Mouse (Mus musculus): ENCODE measurements around the gene Pde4dip.

The Pde4dip gene

DNA sequence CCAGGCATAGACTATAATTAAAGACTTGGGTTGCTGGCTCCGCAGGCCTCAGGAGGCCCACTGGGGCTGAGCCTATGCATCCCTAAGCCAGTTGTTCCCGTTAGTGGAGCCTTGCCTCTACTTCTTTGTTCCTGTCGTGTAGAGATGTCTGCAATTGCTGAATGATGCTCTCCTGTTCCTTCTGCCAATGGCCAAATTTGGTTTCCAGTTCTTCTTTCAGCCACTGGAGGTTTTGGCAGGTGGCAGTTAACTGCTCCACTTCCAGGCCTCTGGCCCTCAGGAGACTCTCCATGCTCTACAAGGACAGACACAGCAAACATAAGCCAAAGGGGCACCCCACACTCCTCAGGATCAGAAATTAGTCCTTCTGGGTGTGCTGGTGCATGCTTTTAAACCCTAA, 135.6 kb downstream of the Pde4dip start:
- peak; percentile 36; the same call in 1 of the 2 replicates for ATAC-seq (ENCODE audit: low TSS enrichment)

DNA sequence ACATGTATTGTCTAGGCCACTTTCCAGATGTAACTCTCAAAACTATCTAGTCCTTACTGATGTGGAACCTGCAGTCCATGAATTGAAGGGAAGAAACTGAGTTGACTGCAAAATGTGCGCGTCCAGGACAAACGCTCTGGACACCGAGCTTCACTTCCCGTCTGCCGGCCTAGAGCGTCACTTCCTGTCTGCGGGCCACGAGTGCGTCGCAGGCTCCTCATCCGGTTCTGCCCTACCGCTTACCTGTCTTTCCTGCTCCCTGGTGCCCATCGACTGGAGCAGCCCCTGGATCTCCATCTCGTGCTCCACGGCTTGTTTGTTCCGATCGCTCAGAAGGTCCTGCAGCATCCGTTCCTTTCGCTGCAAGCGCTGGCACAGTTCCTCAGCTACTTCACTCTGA, 136.9 kb downstream of the Pde4dip start:
- no peak for ATAC-seq (ENCODE audit: low TSS enrichment)

DNA sequence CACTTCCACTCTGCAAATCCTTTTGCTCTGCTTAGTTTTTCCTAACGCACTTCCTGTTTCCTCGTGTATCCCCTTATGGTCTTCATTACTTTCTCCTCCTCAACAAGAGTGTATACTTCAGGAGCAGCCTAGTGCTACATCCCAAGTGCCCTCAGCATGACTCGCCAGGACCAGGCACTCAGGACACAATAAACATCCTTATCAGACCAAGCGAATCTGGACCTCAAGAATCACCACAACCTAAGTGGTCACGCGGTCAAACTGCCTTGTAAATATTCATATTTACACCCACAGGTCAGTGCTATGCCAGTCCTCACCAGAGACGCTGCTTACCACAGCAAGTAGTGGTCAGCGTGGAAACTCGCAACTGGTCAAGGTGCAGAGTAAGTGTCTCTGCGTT, 139.7 kb downstream of the Pde4dip start:
- no peak for ATAC-seq (ENCODE audit: low TSS enrichment)

DNA sequence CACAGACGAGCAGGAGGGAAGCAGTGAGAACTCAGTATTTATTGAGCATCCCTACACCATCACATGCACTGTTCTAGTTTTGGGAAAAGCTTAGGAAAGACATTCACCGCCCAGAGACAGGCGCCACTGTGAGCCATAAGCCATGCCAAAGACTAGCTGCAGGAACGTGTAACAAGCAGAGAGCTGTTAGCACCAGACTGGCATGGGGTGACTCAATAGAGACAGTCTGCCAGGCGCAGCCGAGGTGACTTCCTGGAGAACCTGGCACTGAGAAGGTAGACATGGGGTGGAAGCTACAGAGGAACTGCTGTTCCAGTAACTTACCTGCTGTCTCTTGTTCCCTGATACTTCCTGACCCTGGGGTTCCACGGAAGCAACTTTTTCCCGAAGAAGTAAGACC, 145.7 kb downstream of the Pde4dip start:
- ATAC-seq (ENCODE audit: low TSS enrichment): no peak

DNA sequence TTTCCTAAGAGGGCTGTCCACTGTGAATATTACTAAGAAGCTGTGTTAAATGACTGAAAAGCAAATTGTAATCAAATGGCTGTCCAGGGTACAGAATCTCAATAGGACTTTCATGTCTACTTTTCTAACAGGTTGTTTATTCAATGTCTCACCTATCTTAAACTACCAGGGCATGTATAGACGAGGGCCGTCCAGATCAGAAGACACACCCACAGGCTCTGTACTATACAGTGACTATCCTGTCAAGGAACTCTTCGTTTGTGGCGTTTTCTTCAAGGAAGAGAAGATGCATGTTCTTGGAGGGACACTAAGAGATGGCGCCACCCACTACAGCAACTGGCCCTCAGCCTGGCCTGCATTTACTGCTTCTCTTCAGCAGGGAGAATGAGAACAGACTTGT, 152.9 kb downstream of the Pde4dip start:
- ATAC-seq (ENCODE audit: low TSS enrichment): no peak

DNA sequence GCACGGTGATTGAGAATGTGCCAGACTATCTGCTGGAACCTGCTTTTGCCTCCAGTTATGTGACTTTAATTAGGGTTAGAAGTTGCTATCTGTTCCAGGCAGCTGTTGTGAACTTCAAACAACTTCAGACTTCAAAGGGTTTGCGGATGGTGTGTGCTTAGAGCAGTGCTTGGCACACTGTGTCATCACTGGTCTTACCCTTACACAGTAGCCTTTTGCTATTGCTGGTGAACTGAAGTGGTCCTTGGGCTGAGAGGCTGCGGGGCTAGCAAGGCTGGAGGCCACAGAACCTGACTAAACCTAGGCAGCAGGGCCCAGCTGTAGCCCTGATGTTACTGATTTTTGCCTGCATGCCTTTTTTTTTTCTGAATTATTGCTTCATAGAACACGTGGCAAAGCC, 154.2 kb downstream of the Pde4dip start:
- no peak for ATAC-seq (ENCODE audit: low TSS enrichment)

DNA sequence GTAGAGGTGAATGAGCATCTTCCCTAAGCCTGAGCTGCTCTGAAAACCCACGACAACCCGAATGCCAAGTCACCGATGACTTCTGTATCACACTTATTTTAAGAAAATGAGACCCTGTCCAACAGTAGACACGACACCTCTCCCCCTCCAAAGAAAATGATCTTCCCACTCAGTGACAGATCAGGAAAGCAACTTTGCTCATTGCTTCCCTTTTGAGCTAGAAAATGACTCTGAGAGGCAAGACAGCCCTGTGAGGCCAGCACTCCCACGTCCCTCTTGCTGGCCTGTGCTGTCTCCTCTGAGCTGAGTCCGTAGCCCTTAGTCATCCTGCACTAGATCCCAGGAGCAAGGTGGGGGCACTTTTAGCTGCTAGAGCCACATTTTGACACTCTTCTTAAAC, 155.9 kb downstream of the Pde4dip start:
- ATAC-seq (ENCODE audit: low TSS enrichment): peak; percentile 60

DNA sequence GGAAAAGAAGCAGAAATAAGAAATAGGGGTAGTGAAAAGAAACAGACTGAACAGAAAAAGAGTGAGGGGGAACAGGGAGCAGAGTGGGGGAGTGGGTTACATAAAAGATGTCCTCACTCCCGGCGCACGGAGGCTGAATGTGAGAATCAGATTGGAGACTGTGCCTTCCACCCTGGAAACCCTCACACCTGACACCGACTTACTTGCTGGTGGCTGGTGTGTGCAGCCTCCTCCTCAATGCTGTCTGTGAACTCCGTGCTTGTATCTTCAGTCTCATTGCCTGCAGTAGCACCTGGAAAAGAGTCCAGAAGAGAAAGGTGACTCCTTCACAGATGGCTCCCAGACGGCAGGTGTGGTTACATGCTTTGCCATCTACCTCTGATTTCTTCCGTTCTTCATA, 157.9 kb downstream of the Pde4dip start:
- ATAC-seq (ENCODE audit: low TSS enrichment): peak; percentile 48; the same call in 1 of the 2 replicates

DNA sequence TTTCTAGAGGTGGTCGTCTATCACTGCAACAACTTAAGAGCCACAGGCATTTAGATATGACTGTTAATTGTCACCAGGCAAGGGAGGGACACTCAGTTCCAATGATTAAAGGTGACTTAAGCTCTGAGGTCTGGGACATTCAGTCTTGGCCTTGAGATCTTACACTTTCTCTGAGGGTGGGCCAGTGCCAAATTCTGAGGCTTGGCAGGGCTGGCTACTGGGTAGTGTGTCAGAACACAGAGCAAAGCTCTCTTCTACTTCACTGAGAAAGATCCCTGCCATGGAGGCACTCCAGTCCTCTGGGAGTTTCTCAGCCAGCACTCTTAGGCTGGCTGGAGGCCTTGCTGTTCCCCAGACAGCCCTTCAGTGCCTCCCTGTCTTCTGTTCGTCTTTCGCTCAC, 158.4 kb downstream of the Pde4dip start:
- peak; percentile 10; the same call in 1 of the 2 replicates for ATAC-seq (ENCODE audit: low TSS enrichment)

DNA sequence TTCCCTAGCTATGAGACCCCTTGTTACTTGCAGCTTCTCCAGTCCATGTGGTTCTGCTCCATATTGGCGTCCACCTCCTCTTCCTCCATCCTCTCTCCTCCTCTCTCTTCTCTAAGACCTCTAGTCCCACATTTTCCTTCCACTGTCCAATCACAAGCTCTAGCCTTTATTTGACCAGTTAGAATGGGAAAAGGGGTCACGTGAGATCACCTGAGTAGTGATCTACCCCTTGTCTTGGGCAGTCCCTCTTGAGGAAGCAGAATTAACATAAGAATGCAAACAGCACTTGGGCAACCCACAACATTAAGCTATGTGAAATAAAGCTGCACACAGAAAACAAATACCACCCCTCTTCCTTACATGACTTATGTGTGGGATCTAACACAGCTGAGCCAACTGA, 160.7 kb downstream of the Pde4dip start:
- no peak for ATAC-seq (ENCODE audit: low TSS enrichment)

DNA sequence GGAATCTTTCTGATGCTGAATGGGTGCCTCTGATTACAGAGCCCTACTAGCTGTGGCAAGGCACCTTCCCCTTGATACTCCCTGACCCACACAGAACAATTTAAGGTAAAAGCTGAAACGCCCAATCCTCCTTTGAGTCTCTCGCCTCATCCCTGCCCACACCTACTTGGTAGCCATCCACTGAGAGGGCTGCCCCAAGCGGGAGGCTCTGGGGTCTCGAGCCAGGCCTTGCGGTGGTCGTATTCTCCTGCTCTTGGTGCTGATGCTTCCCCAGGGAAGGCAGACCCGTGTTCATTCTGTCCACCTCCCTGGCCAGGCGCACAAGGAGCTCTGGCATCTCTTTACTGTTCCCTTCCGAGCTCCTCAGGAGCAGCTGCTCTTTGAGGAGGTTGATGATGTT, 169.4 kb downstream of the Pde4dip start:
- no peak for ATAC-seq (ENCODE audit: low TSS enrichment)

DNA sequence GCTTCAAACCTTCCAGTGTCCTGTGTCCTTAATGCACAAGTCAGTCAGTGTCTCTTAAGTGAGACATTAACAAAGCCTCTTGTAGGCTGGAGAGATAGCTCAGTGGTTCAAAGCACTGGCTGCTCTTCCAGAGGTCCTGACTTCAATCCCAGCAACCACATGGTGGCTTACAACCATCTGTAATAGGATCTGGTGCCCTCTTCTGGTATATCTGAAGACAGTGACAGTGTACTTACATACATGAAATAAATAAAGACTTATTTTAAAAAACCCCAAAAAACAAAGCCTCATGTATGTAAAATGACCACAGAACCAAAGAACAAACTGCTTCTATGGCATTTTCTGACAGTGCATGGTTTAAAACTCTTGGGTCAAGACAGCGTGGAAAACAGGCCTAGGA, 172.6 kb downstream of the Pde4dip start:
- no peak for ATAC-seq (ENCODE audit: low TSS enrichment)

DNA sequence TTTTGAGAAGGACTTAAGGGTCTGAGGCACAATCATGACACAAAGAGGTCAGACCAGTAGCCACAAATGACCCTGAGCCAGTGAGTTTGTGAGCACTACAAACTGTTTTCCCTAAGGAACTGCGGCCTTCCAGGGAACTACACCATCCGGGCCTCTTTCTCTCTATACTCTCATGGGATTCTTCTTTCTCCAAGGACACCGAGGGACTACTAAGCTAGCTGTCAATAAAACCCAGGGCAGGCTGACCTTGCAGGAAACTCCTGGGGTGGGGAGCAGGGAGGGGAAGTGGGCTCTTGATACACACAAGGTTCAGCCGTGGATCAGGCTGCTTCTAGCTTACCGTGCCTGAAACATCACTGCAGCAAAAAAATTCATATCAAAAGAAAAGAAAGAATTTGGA, 177.6 kb downstream of the Pde4dip start:
- ATAC-seq (ENCODE audit: low TSS enrichment): no peak

DNA sequence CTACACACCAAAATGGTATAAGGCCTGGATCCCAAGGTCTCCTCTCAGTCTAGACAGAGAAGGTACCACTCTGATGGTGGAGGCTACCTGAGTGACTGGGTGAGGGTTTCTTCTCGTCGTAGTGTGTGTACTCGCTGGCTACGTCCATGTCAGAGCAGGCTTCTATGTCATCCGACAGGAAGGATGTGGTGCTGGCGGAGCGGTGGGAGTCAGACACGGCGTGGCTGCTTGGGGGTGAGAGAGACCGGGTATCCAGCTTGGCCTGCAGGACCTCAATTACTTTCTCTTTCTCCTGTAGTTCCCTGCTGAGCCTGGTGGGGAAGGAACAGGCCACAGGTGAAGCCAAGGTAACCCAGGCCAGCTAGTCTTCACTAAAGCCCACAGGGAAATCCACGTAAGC, 178.4 kb downstream of the Pde4dip start:
- ATAC-seq (ENCODE audit: low TSS enrichment): no peak

DNA sequence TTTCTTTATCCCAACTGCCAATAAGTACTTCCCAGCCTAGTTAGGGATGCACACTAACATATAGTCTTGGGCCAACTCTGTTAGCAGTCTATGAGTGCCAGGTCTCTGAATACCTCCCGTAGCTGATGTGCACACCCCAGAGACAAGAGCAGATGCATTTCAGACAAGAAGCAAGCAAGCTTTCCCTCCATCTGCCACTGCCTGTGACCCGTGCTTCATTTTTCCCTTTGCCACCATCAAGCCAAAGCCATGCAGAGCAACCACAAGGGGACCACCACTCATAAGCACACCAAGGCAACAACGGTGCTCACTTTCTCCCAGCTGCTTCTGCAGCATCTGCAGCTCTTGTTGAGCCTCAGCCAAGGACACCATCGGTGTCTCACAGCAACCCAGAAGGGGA, 181.9 kb downstream of the Pde4dip start:
- no peak for ATAC-seq (ENCODE audit: low TSS enrichment)

DNA sequence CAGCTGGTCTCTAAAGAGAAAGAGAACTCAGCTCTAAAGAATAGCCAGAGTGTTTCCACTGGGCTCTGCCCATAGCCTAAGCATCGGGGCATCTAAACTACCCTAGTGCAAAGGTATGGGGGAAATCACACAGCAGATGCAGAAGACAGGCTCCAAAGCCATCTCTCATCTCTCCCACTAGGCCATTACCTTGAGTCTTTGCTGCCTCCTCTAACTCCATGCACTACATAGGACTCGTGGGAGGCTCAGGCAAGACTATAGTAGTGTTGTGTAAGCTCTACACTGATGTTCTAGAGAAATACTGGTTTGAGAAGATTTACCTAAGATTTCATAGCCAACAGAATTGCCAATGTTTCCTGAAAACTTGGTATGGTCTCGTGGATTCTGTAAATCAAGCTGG, 183.0 kb downstream of the Pde4dip start:
- ATAC-seq (ENCODE audit: low TSS enrichment): peak; percentile 71

DNA sequence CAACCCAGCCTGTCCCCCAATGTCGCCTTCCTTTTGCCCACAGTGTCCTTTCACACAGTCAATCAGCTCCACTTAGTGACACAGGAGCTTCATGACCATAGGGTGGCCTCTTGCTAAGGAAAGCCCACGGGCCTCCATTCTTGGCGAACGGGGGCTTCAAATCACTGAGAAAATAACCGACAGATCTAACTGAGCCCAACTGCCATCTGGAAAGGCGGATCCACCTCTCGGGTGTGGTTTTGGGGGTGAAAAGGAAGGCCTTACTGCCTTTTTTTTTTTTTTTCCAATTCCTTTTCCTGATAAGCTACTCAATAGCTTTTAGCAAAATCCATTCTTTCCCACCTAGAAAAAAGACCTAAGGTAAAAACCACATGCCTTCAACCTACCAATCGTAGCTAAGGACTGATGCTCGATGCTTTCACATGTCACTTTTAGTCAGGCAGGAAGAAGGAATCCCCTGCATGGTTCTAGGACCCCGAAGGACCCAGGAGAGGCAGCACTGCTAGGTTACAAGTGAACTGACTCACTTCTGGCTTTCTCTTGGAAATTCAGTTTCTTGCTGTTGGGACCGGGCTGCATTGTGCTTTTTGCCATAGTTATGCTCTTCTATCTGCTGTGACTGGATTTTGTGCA, 185.9 kb downstream of the Pde4dip start:
- ATAC-seq (ENCODE audit: low TSS enrichment): no peak

DNA sequence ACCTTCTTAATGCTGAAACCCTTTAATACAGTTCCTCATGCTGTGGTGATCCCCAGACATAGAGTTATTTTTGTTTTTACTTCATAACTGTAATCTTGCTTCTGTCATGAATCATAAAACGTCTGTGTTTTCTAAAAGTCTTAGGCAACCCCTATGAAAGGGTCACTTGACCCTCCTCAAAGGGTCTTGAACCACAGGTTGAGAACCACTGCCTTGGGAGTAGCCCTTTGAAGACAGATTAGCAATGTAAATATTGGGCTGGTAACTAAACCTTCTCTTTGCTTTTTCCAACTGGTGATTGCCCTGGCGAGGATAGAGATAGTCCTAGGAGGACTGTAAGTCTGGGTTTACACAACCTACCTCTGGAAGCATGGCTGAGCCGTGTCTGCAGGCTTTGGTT, 187.3 kb downstream of the Pde4dip start:
- ATAC-seq (ENCODE audit: low TSS enrichment): no peak

DNA sequence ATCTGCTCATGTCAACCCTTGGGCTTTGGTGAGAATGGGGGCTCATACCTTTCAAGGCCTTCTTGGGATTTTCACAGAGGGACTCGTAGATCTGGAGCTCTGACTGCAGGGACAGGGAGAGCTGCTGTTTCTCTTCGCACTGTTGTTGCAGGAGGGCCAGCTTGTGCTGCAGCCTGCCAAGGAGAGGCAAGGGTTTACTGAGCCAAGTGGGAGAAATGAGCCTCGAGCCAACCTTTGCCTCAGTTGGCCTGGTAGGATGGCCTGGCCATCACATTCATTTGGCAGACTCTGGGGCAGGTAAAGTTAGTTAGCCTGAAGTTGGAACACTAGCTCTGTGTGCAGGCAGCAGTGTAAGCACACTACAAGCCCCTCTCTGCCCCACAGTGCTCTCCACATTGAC, 189.4 kb downstream of the Pde4dip start:
- ATAC-seq (ENCODE audit: low TSS enrichment): no peak

DNA sequence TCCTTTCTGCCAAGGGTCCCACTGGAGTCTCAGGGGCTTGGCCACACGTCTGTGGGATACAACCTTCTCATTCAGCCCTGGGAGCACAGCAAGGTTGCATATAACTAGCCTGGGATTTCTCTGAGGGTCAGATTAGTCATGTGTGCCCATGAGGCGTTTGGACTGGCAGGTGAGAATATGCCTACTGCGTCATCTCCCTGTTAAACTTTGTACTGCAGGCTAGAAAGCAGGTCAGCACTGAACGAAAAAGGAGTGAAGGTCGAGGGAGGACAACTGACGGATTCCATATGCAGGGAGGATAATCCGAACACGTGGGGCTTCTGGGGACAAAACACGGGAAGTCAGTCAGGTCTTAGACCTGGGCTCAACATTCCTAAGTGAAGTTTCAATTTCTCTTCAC, 191.2 kb downstream of the Pde4dip start:
- no peak for ATAC-seq (ENCODE audit: low TSS enrichment)

DNA sequence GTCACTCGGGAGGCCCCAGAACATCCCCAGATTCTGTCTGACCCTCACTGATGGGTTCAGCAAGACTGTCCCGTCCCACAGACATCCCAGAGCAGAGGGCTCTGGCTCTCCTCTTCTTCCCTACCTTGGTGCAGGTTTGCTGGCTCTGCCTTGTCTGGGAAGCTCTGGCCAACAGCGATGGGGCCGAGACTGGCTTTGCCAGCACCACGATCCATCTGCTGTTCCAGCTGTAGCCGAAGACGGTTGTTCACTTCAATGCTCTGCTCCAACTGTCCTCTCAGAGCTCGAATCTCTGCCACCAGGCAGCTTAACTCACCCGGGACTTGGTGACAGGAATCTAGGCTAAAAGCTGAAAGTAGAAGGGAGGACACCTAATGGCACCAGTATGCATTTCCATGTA, 191.6 kb downstream of the Pde4dip start:
- ATAC-seq (ENCODE audit: low TSS enrichment): no peak

DNA sequence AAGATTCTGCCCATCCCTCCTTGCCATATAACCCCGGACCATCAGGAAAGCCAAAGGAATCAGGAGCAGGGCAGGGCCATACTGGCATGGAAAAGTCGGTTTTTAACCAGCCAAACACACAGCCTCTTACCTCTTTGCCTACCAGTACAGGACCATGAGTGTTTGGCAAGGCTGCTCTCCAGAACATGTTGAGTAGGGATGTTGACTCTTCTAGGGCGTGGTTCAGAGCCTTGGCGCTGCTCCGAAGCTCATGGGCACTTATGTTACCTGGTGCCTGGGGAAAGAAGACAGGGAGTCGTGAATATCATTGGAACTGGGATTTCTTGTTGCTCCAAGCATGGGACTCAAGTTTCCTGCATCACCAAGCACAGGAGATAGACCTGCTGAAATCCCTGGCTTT, 194.7 kb downstream of the Pde4dip start:
- no peak for ATAC-seq (ENCODE audit: low TSS enrichment)

DNA sequence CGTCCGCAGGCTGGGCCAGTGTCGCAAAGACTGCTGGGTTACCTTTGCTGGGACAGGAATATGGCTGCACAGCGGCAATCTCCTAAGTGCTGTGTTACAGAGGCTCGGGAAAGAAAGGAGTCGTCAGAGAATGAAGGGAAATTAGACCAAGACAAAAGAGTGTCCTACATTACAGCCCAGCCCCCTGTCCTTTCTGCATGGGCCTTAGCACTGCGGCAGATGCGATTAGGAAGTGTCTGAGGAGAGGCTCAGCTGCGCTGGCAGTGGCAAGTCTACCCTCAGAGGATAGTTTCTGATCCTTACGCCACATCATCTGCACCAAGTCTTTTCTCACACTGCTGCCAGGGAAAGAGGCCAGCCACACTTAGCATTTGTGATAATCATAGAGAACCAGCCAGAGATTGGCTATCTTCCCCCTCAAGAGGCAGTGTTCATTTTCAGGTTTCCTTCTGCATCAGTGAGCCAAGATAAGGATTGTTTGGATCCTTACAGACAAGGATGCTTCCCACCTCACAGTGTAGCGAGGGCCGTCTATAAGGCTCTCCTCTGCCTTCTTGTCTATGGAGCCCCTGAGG, 197.0 kb downstream of the Pde4dip start:
- ATAC-seq (ENCODE audit: low TSS enrichment): peak; percentile 75

DNA sequence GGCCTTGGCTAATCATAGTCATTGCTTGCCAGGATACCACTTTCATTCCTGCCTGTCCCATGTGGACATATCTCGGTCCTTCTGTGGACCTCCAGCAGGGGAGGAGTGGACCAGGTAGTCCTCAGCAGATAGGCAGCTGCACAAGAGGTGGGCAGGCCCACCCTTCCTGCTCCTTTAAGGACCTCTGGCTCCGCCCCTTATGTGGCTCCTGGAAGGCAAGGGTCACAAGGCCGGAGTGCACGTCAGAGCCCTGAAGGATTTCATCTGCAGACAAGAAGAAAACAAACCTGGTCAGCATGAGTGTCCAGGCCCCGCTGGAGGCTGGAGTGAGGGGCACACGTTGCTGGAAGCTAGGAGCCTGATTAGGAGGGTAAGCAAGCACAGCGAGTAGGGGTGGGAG, 197.9 kb downstream of the Pde4dip start:
- ATAC-seq (ENCODE audit: low TSS enrichment): no peak
